Mouse (Mus musculus): ENCODE data around the gene Tbccd1. TPM values are rescaled to one million over a fixed set of nuclear protein-coding genes. Genes with fewer than 3 reads are reported as not detected.

The Tbccd1 gene
- polyA plus RNA-seq, 1 experiment = 9.9 TPM

DNA sequence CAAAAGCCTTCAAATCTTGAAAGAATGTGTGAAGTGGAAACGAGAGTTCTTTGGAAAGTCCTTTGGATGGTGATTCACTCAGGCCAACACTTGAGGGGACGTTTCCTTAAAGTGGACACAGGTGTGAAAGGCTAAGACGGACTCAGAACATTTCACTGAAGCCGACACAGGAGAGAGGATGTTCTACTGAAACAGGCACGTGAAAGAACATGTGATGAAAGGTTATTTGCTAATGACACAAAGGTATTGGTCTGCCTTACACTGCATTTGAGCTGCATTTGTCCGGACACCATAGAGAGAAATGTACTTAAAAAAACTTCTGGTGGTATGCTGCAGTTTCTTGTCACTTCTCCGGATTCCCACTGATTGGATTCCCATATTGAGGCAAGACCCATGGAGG is 21.2 kb upstream of the Tbccd1 start:
- Histone ChIP-seq H3K4me3 (ENCODE audit: insufficient read depth, poor library complexity, severe bottlenecking) (no peak overlapping the region), H3K79me2 (ENCODE audit: control insufficient read depth, insufficient read depth) (no peaks in the 10 kb centered on the region), H3ac (ENCODE audit: control insufficient read depth, insufficient read length, low read depth) (no peak overlapping the region), H3K27me3 (ENCODE audit: control insufficient read depth, insufficient read depth, insufficient read length) (no peaks in the 10 kb centered on the region), H3K79me3 (ENCODE audit: low read depth) (no peaks in the 10 kb centered on the region), H3K36me3 (ENCODE audit: control insufficient read depth, insufficient read depth) (no peaks in the 10 kb centered on the region)
- no peak for TF ChIP-seq CEBPB (IDR thresholded peaks at IDR 0.05; ENCODE audit: low read depth)
- no peak for TF ChIP-seq FOSL1 (IDR thresholded peaks at IDR 0.05; ENCODE audit: insufficient read depth, low read length, poor library complexity, severe bottlenecking)
- TF ChIP-seq CTCF (IDR thresholded peaks at IDR 0.05; ENCODE audit: control insufficient read depth, insufficient read depth, insufficient read length) = no peak
- TF ChIP-seq USF1 (IDR thresholded peaks at IDR 0.05; ENCODE audit: low read depth) = no peak
- TF ChIP-seq MYOG (IDR thresholded peaks at IDR 0.05; ENCODE audit: control insufficient read depth, extremely low read depth, insufficient read length) = no peak
- no peak for TF ChIP-seq MAX (IDR thresholded peaks at IDR 0.05)
- TF ChIP-seq MYOD1 (IDR thresholded peaks at IDR 0.05; ENCODE audit: control insufficient read depth, insufficient read length, low read depth) = no peak

- Histone ChIP-seq H3K79me3 (ENCODE audit: low read depth) (no peaks in the 10 kb centered on the region), H3K27me3 (ENCODE audit: control insufficient read depth, insufficient read depth, insufficient read length) (no peaks in the 10 kb centered on the region), H3K36me3 (ENCODE audit: control insufficient read depth, insufficient read depth) (peaks cover 8% of the 10 kb centered on the region), H3ac (ENCODE audit: control insufficient read depth, insufficient read length, low read depth) (no peak overlapping the region), H3K4me3 (ENCODE audit: insufficient read depth, poor library complexity, severe bottlenecking) (no peak overlapping the region), H3K79me2 (ENCODE audit: control insufficient read depth, insufficient read depth) (no peaks in the 10 kb centered on the region)
- TF ChIP-seq CTCF (IDR thresholded peaks at IDR 0.05; ENCODE audit: control insufficient read depth, insufficient read depth, insufficient read length) (no peak), CEBPB (IDR thresholded peaks at IDR 0.05; ENCODE audit: low read depth) (no peak), FOSL1 (IDR thresholded peaks at IDR 0.05; ENCODE audit: insufficient read depth, low read length, poor library complexity, severe bottlenecking) (no peak), USF1 (IDR thresholded peaks at IDR 0.05; ENCODE audit: low read depth) (no peak), MAX (IDR thresholded peaks at IDR 0.05) (no peak), MYOG (IDR thresholded peaks at IDR 0.05; ENCODE audit: control insufficient read depth, extremely low read depth, insufficient read length) (no peak), MYOD1 (IDR thresholded peaks at IDR 0.05; ENCODE audit: control insufficient read depth, insufficient read length, low read depth) (no peak)
Measured at GRCm38 (mm10) chr16:22877660-22878390, 20.4 kb upstream of the Tbccd1 start.

DNA sequence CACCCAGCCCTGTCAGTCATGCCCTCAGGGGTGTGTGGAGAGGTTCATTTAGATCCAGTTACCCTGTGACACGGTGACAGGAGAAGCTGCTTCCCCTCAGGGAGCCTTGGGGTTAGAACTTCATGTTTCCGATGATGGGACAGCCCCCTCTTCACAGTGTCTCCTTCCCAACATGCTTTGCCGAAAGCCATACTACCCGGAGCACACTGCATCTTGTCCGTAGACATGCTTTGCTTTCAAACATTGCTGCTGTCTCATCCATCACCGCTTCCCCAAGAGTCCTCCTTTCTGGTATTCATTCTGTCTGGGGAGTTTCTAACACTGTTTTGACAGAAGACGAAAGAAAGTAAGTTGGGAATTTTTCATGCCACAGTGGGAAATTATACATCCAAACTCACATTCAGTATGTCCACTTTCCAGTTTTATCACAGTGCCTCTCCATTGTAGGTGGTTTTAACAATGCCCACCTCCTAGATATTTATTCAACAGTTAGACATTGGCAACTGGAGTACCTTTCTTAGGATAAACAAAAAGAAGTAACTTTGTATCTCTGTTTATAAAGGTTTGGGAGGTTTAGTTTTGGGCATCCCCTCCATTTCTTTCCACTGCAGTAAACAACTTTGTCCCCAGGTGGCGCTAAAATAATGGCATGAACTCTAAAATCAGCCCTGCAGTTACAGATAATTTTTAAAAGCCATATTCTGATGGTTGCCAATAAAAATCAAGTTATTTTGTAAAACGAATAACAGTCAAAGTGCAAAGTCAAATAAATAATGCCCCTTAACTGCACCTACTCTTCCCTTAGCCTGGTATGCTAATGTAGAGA is 19.0 kb upstream of the Tbccd1 start:
- H3ac ChIP-seq (ENCODE audit: control insufficient read depth, insufficient read length, low read depth) = no peak overlapping the region
- no peak overlapping the region for H3K4me3 ChIP-seq (ENCODE audit: insufficient read depth, poor library complexity, severe bottlenecking)
- H3K27me3 ChIP-seq (ENCODE audit: control insufficient read depth, insufficient read depth, insufficient read length) = no peaks in the 10 kb centered on the region
- TF ChIP-seq CTCF (IDR thresholded peaks at IDR 0.05; ENCODE audit: control insufficient read depth, insufficient read depth, insufficient read length) = no peak
- no peak for TF ChIP-seq FOSL1 (IDR thresholded peaks at IDR 0.05; ENCODE audit: insufficient read depth, low read length, poor library complexity, severe bottlenecking)
- TF ChIP-seq MYOG (IDR thresholded peaks at IDR 0.05; ENCODE audit: control insufficient read depth, extremely low read depth, insufficient read length) = no peak
- no peak for TF ChIP-seq CEBPB (IDR thresholded peaks at IDR 0.05; ENCODE audit: low read depth)
- no peaks in the 10 kb centered on the region for H3K79me2 ChIP-seq (ENCODE audit: control insufficient read depth, insufficient read depth)
- H3K79me3 ChIP-seq (ENCODE audit: low read depth) = no peaks in the 10 kb centered on the region
- H3K36me3 ChIP-seq (ENCODE audit: control insufficient read depth, insufficient read depth) = peaks cover 20% of the 10 kb centered on the region

DNA sequence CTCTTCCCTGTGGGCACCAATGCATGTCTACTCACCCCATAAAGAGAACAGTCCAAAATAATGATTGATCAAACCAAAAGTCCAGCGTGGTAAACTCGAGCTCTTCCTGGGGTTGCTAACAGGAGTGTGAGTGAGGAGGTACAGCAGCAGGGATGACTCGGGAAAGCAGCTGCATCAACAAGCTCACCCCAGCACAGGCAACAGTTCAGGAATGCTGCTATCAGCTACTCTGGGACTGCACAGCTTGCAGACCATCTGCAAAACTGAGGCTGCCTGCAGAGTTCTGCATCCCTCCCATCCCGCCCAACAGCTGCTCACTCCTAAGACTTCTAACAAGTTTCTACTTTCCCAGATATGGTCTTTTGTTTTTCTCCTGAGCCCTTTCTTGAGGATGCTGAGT is 15.9 kb upstream of the Tbccd1 start:
- Histone ChIP-seq H3K79me2 (ENCODE audit: control insufficient read depth, insufficient read depth) (no peaks in the 10 kb centered on the region), H3K27me3 (ENCODE audit: control insufficient read depth, insufficient read depth, insufficient read length) (no peaks in the 10 kb centered on the region), H3K79me3 (ENCODE audit: low read depth) (no peaks in the 10 kb centered on the region), H3K36me3 (ENCODE audit: control insufficient read depth, insufficient read depth) (peaks cover 49% of the 10 kb centered on the region), H3ac (ENCODE audit: control insufficient read depth, insufficient read length, low read depth) (no peak overlapping the region), H3K4me3 (ENCODE audit: insufficient read depth, poor library complexity, severe bottlenecking) (no peak overlapping the region)
- no peak for TF ChIP-seq MAX (IDR thresholded peaks at IDR 0.05)
- TF ChIP-seq MYOG (IDR thresholded peaks at IDR 0.05; ENCODE audit: control insufficient read depth, extremely low read depth, insufficient read length) = no peak
- TF ChIP-seq CTCF (IDR thresholded peaks at IDR 0.05; ENCODE audit: control insufficient read depth, insufficient read depth, insufficient read length) = no peak
- no peak for TF ChIP-seq USF1 (IDR thresholded peaks at IDR 0.05; ENCODE audit: low read depth)
- peak; percentile 54 for TF ChIP-seq MYOD1 (IDR thresholded peaks at IDR 0.05; ENCODE audit: control insufficient read depth, insufficient read length, low read depth)
- TF ChIP-seq CEBPB (IDR thresholded peaks at IDR 0.05; ENCODE audit: low read depth) = no peak
- TF ChIP-seq FOSL1 (IDR thresholded peaks at IDR 0.05; ENCODE audit: insufficient read depth, low read length, poor library complexity, severe bottlenecking) = no peak

- TF ChIP-seq MYOD1 (IDR thresholded peaks at IDR 0.05; ENCODE audit: control insufficient read depth, insufficient read length, low read depth) = no peak
- TF ChIP-seq USF1 (IDR thresholded peaks at IDR 0.05; ENCODE audit: low read depth) = no peak
- no peak for TF ChIP-seq MAX (IDR thresholded peaks at IDR 0.05)
- no peak for TF ChIP-seq CEBPB (IDR thresholded peaks at IDR 0.05; ENCODE audit: low read depth)
- no peak for TF ChIP-seq MYOG (IDR thresholded peaks at IDR 0.05; ENCODE audit: control insufficient read depth, extremely low read depth, insufficient read length)
- no peak for TF ChIP-seq CTCF (IDR thresholded peaks at IDR 0.05; ENCODE audit: control insufficient read depth, insufficient read depth, insufficient read length)
- TF ChIP-seq FOSL1 (IDR thresholded peaks at IDR 0.05; ENCODE audit: insufficient read depth, low read length, poor library complexity, severe bottlenecking) = no peak
- H3ac ChIP-seq (ENCODE audit: control insufficient read depth, insufficient read length, low read depth) = no peak overlapping the region
- no peaks in the 10 kb centered on the region for H3K27me3 ChIP-seq (ENCODE audit: control insufficient read depth, insufficient read depth, insufficient read length)
- H3K4me3 ChIP-seq (ENCODE audit: insufficient read depth, poor library complexity, severe bottlenecking) = no peak overlapping the region
- H3K36me3 ChIP-seq (ENCODE audit: control insufficient read depth, insufficient read depth) = peaks cover 58% of the 10 kb centered on the region
- H3K79me2 ChIP-seq (ENCODE audit: control insufficient read depth, insufficient read depth) = no peaks in the 10 kb centered on the region
- H3K79me3 ChIP-seq (ENCODE audit: low read depth) = no peaks in the 10 kb centered on the region
Measured at GRCm38 (mm10) chr16:22872397-22872796, 14.9 kb upstream of the Tbccd1 start.
